Mouse (Mus musculus) liver, embryonic 14.5 days (tissue): ENCODE data around the gene E2f4. TPM values are rescaled to one million over a fixed set of nuclear protein-coding genes. Genes with fewer than 3 reads are reported as not detected.

Source experiments
- ATAC-seq: fragments of 200-750 bp; cut with Nextera tagmentation; 2 replicates; pipeline ENCODE4 v1.8.0; 2017; ENCODE audit warnings: moderate number of reproducible peaks, mild to moderate bottlenecking, moderate library complexity; ENCODE audit not compliant: insufficient read depth
- DNase-seq, 3 experiments: peaks; one replicate each; pipeline ENCODE4 v3.0.0-alpha.2; 2012 to 2013; ENCODE audit warnings: low read depth in 3 of 3, low spot score in 3 of 3
- H3K27ac ChIP-seq: fragments of 300-500 bp; sonication (generic); 2 replicates; pipeline ENCODE4 v1.5.1; 2014; ENCODE audit warnings: moderate library complexity, mild to moderate bottlenecking, control low read depth, inconsistent platforms
- H3K27me3 ChIP-seq: fragments of 300-500 bp; sonication (generic); 2 replicates; pipeline ENCODE4 v1.6.1; 2014; ENCODE audit warnings: mild to moderate bottlenecking, low read length, moderate library complexity; ENCODE audit not compliant: control insufficient read depth, insufficient read depth
- H3K36me3 ChIP-seq: fragments of 300-500 bp; sonication (generic); replicated peaks from 2 replicates; pipeline ENCODE4 v1.6.1; 2014; ENCODE audit warnings: low read depth; ENCODE audit not compliant: control insufficient read depth, insufficient read depth
- H3K4me1 ChIP-seq, 2 experiments: fragments of 200-500 bp in 1 of 2; fragments of 300-500 bp in 1 of 2; sonication (generic) in 1 of 2; replicated peaks; 2 replicates each; pipeline ENCODE4 v1.6.1; 2012 to 2014; ENCODE audit warnings: antibody characterized with exemption in 1 of 2, inconsistent platforms in 1 of 2, low read length in 1 of 2; ENCODE audit not compliant: control insufficient read depth in 2 of 2, insufficient read depth in 2 of 2
- H3K4me2 ChIP-seq: fragments of 300-500 bp; sonication (generic); 2 replicates; pipeline ENCODE4 v1.6.1; 2014; ENCODE audit warnings: low read depth, mild to moderate bottlenecking, control low read depth, moderate library complexity
- H3K4me3 ChIP-seq, 2 experiments: fragments of 200-500 bp in 1 of 2; fragments of 300-500 bp in 1 of 2; sonication (generic) in 1 of 2; 2 replicates each; pipeline ENCODE4 v1.5.1; 2012 to 2014; ENCODE audit warnings: low read depth in 2 of 2, low read length in 2 of 2, mild to moderate bottlenecking in 2 of 2, control low read depth in 1 of 2, inconsistent platforms in 1 of 2, moderate library complexity in 1 of 2; ENCODE audit not compliant: insufficient read depth in 1 of 2
- H3K9ac ChIP-seq: fragments of 300-500 bp; sonication (generic); replicated peaks from 2 replicates; pipeline ENCODE4 v1.6.1; 2014; ENCODE audit warnings: mild to moderate bottlenecking, control low read depth, moderate library complexity
- H3K9me3 ChIP-seq: fragments of 300-500 bp; sonication (generic); 2 replicates; pipeline ENCODE4 v1.6.1; 2016; ENCODE audit warnings: low read length, mixed read lengths; ENCODE audit not compliant: control insufficient read depth
- CTCF ChIP-seq: IDR thresholded peaks from 2 replicates; pipeline ENCODE4 v1.5.1; 2016; ENCODE audit warnings: antibody characterized with exemption, low read depth, control low read depth
- EP300 ChIP-seq: IDR thresholded peaks from 2 replicates; pipeline ENCODE4 v1.6.1; 2016; ENCODE audit warnings: antibody characterized with exemption, low read depth
- WGBS: fragments of 180-500 bp; shearing (Covaris S2); extraction: QIAGEN DNeasy Blood & Tissue Kit; methylation state at CpG from one replicate; pipeline ENCODE4 v1.1.7; 2014; ENCODE audit not compliant: insufficient replicate concordance; 5-methylcytosine and 5-hydroxymethylcytosine counted together
- polyA plus RNA-seq, 2 experiments: library from polyadenylated mRNA; depleted of rRNA in 1 of 2; stranded (reverse) in 1 of 2; unstranded in 1 of 2; fragments of >200 nt; fragmentation: Nextera tagmentation in 1 of 2; extraction: Ambion mirVana in 1 of 2; gene quantifications; 2 replicates each; pipeline versions ENCODE4 v1.2.1 to v1.2.3; 2012 to 2014

The E2f4 gene
- polyA plus RNA-seq, 2 experiments = 206 to 275 TPM

DNA sequence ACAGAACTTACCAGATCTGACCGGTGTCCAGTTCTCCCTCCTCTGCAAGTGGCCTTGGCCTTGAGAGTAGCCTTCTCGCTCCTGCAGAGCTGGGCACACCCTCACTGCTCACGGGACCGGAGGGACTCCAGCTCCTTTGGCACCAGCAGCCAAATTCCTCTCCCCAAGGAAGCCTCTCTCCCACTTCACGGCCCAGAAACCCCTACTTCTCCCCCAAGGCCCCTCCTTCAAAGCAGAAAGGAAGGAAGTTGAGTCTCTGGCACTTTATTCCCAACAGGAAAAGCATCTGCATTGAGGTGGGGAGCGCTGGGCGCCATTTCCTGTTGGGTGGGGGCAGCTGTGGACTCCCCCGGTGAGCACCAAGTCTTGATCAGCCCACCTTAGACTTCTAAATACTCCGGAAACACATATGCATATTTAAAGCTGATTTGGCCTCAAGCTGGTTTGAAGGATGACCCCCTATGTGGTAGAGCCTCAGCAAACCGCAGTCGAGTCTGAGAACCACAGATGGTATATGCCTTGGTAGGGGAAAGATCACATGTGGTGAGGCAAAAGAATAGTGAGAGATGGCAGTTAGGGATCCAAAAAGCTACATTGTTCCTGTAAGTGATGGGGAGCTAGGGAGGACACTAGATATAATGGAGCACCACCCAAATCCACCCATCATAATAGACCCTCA is 1.4 kb upstream of the E2f4 start, which contains the start of gene Exoc3l:
TSS of gene Exoc3l (minus strand) at position 207 of the 679 bp plus-strand sequence.
- no peak for ATAC-seq
- Histone ChIP-seq H3K4me2 (peak within 1 kb of the TSS; percentile 99), H3K27ac (peak within 1 kb of the TSS; percentile 97), H3K27me3 (no peaks in the 10 kb centered on the region), H3K4me1 (peaks cover 25 to 33% of the 10 kb centered on the region in 2 experiments), H3K4me3 (peak within 1 kb of the TSS; percentile 97 to 98), H3K36me3 (peaks cover 24% of the 10 kb centered on the region), H3K9ac (peak within 1 kb of the TSS; percentile 95), H3K9me3 (no peaks in the 10 kb centered on the region)
- no peak for DNase-seq
- no peak for TF ChIP-seq EP300
- no peak for TF ChIP-seq CTCF
- 25% methylated on average over 11 of the region's 11 CpGs for WGBS

DNA sequence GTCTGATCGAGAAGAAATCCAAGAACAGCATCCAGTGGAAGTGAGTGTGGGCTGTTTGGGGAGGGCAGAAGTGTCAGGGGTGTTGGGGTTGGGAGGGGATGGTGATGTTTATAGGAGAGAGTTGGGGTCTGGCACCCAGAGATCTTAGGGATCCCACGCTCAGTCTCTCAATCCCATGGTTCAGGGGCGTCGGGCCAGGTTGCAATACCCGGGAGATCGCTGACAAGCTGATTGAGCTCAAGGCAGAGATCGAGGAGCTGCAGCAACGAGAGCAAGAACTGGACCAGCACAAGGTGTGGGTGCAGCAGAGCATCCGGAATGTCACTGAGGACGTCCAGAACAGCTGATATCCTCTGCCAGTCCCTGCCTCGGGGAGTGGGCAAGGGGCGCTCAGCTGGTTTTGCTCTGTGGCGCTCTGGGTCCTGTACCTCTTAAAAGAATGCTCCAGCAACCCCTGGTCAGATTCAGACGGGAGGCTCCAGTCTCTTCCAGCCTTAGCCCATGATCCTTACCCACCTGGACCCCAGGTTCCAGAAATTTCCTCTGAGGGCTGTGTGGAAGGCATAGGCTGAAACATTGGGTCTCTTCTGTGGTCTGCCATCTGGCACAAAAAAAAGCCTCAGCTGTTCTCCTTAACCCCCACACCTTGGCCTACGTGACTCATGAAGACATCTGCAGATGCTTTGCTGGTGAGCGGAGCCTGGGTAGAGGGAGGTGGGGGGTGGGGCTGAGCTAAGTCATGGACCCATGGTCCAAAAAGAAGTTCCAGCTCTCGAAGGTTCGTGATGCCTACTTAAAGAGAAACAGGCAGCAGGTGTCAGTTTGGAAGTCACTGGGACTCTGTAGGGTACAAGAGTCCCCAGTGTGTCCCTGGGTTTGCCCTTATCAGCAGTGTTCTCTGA is 1.1 kb downstream of the E2f4 start:
- Histone ChIP-seq H3K9ac (peak overlapping the region; percentile 95), H3K4me3 (peak overlapping the region; percentile 97 to 98), H3K27me3 (no peaks in the 10 kb centered on the region), H3K4me1 (peaks cover 43 to 55% of the 10 kb centered on the region in 2 experiments), H3K27ac (peak overlapping the region; percentile 97), H3K4me2 (peak overlapping the region; percentile 99), H3K9me3 (no peaks in the 10 kb centered on the region), H3K36me3 (peaks cover 49% of the 10 kb centered on the region)
- ATAC-seq (peak; percentile 12; the same call in 1 of the 2 replicates), DNase-seq (peak in 1 of 3 experiments; percentile 55)
- WGBS = 16% methylated on average over 18 of the region's 18 CpGs
- TF ChIP-seq CTCF (no peak), EP300 (no peak)

DNA sequence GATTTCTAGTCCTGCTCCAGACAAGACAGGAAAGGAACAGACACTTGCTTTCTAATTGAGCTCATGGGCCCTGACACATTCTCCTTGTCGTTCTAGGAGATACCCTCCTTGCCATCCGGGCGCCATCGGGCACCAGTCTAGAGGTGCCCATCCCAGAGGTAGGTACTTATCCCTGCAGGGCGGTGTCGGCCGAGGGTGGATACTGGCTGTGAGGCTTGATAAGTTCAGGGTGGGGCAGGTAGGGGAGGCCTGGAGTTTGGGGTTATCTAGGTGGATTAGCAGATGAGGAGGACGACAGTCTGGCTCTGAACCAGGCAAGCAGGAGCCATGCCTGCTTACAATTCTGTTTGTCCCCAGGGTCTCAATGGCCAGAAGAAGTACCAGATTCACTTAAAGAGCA is 2.5 kb downstream of the E2f4 start:
- peak overlapping the region; percentile 99 for H3K4me2 ChIP-seq
- WGBS = 18% methylated on average over 8 of the region's 8 CpGs
- peaks cover 63% of the 10 kb centered on the region for H3K36me3 ChIP-seq
- H3K4me3 ChIP-seq = peak overlapping the region; percentile 94 to 97
- peak; percentile 88 to 90 (median 90) for DNase-seq
- H3K4me1 ChIP-seq = peaks cover 43 to 68% of the 10 kb centered on the region in 2 experiments
- H3K9me3 ChIP-seq = no peaks in the 10 kb centered on the region
- no peaks in the 10 kb centered on the region for H3K27me3 ChIP-seq
- peak; percentile 89 for ATAC-seq
- H3K9ac ChIP-seq = peak overlapping the region; percentile 95
- peak overlapping the region; percentile 97 for H3K27ac ChIP-seq
- TF ChIP-seq EP300 (peak; percentile 91), CTCF (no peak)

DNA sequence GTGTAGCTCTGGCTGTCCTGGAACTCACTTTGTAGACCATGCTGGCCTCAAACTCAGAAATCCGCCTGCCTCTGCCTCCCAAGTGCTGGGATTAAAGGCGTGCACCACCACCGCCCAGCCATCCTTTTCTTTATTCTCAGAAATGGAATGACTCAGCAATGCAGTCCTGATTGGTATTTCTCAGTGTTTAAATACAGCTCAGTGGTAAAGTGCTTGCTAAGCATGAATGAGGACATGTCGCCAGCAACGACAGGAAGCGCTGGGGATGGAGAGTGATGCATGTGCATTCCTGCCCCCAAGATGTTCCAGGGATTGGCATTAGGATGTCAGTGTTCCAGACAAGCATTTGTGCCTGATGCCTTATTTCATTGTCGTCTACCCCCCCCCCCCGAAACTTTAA is 5.9 kb downstream of the E2f4 start:
- no peak overlapping the region; the same call in none of the 2 replicates for H3K27ac ChIP-seq
- no peak for DNase-seq
- TF ChIP-seq EP300 (no peak), CTCF (no peak)
- peaks cover 82% of the 10 kb centered on the region for H3K36me3 ChIP-seq
- H3K27me3 ChIP-seq = no peaks in the 10 kb centered on the region
- no peaks in the 10 kb centered on the region for H3K9me3 ChIP-seq
- peak overlapping the region; percentile 99; the same call in 1 of the 2 replicates for H3K4me2 ChIP-seq
- H3K9ac ChIP-seq = no peak overlapping the region
- peaks cover 39 to 63% of the 10 kb centered on the region in 2 experiments for H3K4me1 ChIP-seq
- H3K4me3 ChIP-seq = no peak overlapping the region
- ATAC-seq = no peak
- WGBS = 60% methylated on average over 8 of the region's 8 CpGs

DNA sequence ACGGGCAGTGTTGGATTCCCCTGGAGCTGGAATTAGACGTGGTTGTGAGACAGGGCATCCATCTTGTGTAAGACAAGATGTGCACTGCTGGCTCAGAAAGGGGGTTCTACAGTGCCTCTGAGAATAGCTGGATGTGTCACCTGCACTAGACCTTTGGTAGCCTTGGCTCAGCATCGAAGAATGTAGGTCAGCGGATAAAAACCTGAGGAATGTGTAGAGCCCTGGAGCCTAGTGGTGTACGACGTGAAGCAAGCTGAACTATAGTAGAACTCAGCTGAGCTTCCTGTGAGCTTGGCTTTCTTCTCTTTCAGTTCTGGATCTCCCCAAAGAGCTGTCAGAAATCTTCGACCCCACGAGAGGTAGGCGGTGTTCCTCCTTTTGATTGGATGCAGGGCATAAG is 6.4 kb downstream of the E2f4 start:
- no peaks in the 10 kb centered on the region for H3K9me3 ChIP-seq
- TF ChIP-seq CTCF (no peak), EP300 (no peak)
- WGBS = 83% methylated on average over 9 of the region's 9 CpGs
- peaks cover 81% of the 10 kb centered on the region for H3K36me3 ChIP-seq
- no peak for DNase-seq
- no peak overlapping the region for H3K4me3 ChIP-seq
- H3K9ac ChIP-seq = no peak overlapping the region
- peaks cover 35 to 61% of the 10 kb centered on the region in 2 experiments for H3K4me1 ChIP-seq
- no peak overlapping the region; the same call in none of the 2 replicates for H3K27ac ChIP-seq
- no peaks in the 10 kb centered on the region for H3K27me3 ChIP-seq
- H3K4me2 ChIP-seq = peak overlapping the region; percentile 1; the same call in 1 of the 2 replicates
- ATAC-seq = no peak
